Mouse (Mus musculus): ENCODE results near the gene A1cf.

GRCm38 (mm10) chr19:31865451-31865850 lies 3.1 kb upstream of the A1cf start:
- TF ChIP-seq ZNF384 (IDR thresholded peaks at IDR 0.05; ENCODE audit: low read depth, low read length) (no peak), ZMIZ1 (IDR thresholded peaks at IDR 0.05; ENCODE audit: low read depth, low read length) (no peak), USF1 (IDR thresholded peaks at IDR 0.05; ENCODE audit: low read depth, low read length) (no peak), MAX (IDR thresholded peaks at IDR 0.05; ENCODE audit: low read length) (no peak), POLR2A (IDR thresholded peaks at IDR 0.05; ENCODE audit: low read depth, low read length) (no peak), USF2 (conservative IDR thresholded peaks at IDR 0.05; ENCODE audit: low read depth, low read length) (no peak), CTCF (conservative IDR thresholded peaks at IDR 0.05 in 1 of 2, IDR thresholded peaks at IDR 0.05 in 1 of 2; ENCODE audit: low read depth in 2 of 2, low read length in 2 of 2) (no peak), EP300 (IDR thresholded peaks at IDR 0.05; ENCODE audit: low read length) (no peak), MAFK (IDR thresholded peaks at IDR 0.05; ENCODE audit: insufficient replicate concordance, low read length) (no peak), UBTF (IDR thresholded peaks at IDR 0.05; ENCODE audit: low read depth, low read length) (no peak), SMC3 (IDR thresholded peaks at IDR 0.05; ENCODE audit: low read depth, low read length) (no peak), ZKSCAN1 (IDR thresholded peaks at IDR 0.05; ENCODE audit: borderline replicate concordance, low read depth, low read length) (no peak)

Data from CH12.LX (cell line).